Mouse (Mus musculus): ENCODE data around the gene Flywch2. TPM values are rescaled to one million over a fixed set of nuclear protein-coding genes. Genes with fewer than 3 reads are reported as not detected.

Gene Flywch2
- polyA plus RNA-seq, 1 experiment = not detected

DNA sequence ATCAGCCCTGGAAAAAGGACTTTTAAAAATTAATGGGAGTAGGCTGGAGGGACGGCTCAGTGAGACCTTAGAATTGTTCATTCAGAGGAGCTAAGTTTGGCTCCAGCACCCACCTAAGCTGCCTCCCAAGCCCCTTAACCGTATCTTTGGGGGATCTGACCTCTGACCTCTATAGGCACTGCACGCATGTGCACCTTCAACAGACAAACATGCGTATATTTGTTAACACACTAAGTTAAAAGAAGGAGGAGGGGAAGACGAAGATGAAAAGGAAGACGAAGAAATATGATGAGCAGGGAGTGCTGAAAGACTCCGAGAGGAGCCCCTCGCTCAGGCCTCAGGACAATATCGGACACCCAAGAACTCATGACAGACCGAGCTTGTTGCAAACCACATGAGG, 15.7 kb upstream of the Flywch2 start:
- H3K4me3 ChIP-seq (replicated peaks) = no peak overlapping the region
- TF ChIP-seq TAL1 (IDR thresholded peaks at IDR 0.05; ENCODE audit: low read length) (no peak), GATA1 (IDR thresholded peaks at IDR 0.05; ENCODE audit: low read length) (no peak)
- no peaks in the 10 kb centered on the region for H3K9me3 ChIP-seq (ENCODE audit: control insufficient read depth, low read length)
- H3K27me3 ChIP-seq (ENCODE audit: control insufficient read depth) = no peaks in the 10 kb centered on the region; the same call in 1 of the 2 replicates
- H3K4me1 ChIP-seq (ENCODE audit: control insufficient read depth) = peaks cover 28% of the 10 kb centered on the region
- peaks cover 12% of the 10 kb centered on the region for H3K36me3 ChIP-seq (ENCODE audit: control insufficient read depth)

DNA sequence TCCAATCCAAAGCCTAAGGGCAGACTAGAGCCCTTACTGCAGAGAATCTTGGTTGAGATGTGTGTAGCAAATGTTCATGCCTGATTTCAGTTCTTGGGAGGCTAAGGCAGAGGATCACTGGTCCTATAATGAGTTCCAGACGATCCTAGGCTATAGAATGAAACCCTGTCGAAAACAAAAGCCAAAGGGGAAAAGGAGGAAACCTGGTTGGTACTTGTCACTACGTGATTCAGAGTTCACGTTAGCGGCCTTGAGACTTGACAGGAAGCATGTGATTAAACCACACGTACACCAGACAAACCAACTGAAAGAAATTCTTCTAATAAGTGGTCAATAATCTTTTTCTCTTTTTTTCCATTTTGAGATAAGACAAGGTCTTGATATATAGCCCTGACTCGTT, 11.4 kb upstream of the Flywch2 start:
- no peaks in the 10 kb centered on the region for H3K36me3 ChIP-seq (ENCODE audit: control insufficient read depth)
- H3K4me3 ChIP-seq (replicated peaks) = no peak overlapping the region
- H3K27me3 ChIP-seq (ENCODE audit: control insufficient read depth) = no peaks in the 10 kb centered on the region; the same call in 1 of the 2 replicates
- peaks cover 5% of the 10 kb centered on the region for H3K4me1 ChIP-seq (ENCODE audit: control insufficient read depth)
- TF ChIP-seq TAL1 (IDR thresholded peaks at IDR 0.05; ENCODE audit: low read length) = no peak
- no peaks in the 10 kb centered on the region for H3K9me3 ChIP-seq (ENCODE audit: control insufficient read depth, low read length)

- Histone ChIP-seq H3K4me3 (replicated peaks) (no peak overlapping the region), H3K4me1 (ENCODE audit: control insufficient read depth) (peaks cover 6% of the 10 kb centered on the region), H3K9me3 (ENCODE audit: control insufficient read depth, low read length) (no peaks in the 10 kb centered on the region), H3K36me3 (ENCODE audit: control insufficient read depth) (no peaks in the 10 kb centered on the region), H3K27me3 (ENCODE audit: control insufficient read depth) (peaks cover 8% of the 10 kb centered on the region)
- no peak for TF ChIP-seq TAL1 (IDR thresholded peaks at IDR 0.05; ENCODE audit: low read length)
- TF ChIP-seq GATA1 (IDR thresholded peaks at IDR 0.05; ENCODE audit: low read length) = no peak
These were observed 9.4 kb upstream of the Flywch2 start for GRCm38 (mm10) chr17:23795323-23795722.

DNA sequence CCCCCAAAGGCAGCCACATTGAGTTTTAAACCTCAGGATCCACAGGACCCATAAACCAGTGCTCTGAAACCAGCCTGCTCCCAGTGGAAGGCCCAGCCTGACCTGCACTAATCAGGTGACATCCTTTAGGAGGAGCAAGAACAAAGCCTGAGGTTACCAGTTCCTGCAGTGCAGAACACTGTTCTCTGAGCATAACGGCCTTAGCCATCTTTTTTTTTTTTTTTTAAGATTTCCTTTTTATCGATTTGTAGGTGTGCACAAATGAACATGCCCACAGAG, 5.1 kb upstream of the Flywch2 start:
- H3K9me3 ChIP-seq (ENCODE audit: control insufficient read depth, low read length) = no peaks in the 10 kb centered on the region
- peaks cover 22% of the 10 kb centered on the region for H3K4me1 ChIP-seq (ENCODE audit: control insufficient read depth)
- no peak for TF ChIP-seq TAL1 (IDR thresholded peaks at IDR 0.05; ENCODE audit: low read length)
- TF ChIP-seq GATA1 (IDR thresholded peaks at IDR 0.05; ENCODE audit: low read length) = no peak
- no peaks in the 10 kb centered on the region for H3K36me3 ChIP-seq (ENCODE audit: control insufficient read depth)
- H3K27me3 ChIP-seq (ENCODE audit: control insufficient read depth) = peaks cover 20% of the 10 kb centered on the region
- no peak overlapping the region for H3K4me3 ChIP-seq (replicated peaks)

GRCm38 (mm10) chr17:23790269-23791078, 4.6 kb upstream of the Flywch2 start, which contains the start of gene Srrm2:
Gene Srrm2 (plus strand): TSS chr17:23790532.
- no peaks in the 10 kb centered on the region for H3K9me3 ChIP-seq (ENCODE audit: control insufficient read depth, low read length)
- H3K4me1 ChIP-seq (ENCODE audit: control insufficient read depth) = peaks cover 27% of the 10 kb centered on the region
- no peaks in the 10 kb centered on the region for H3K36me3 ChIP-seq (ENCODE audit: control insufficient read depth)
- peak within 1 kb of the TSS; percentile 59 for H3K4me3 ChIP-seq (replicated peaks)
- TF ChIP-seq GATA1 (IDR thresholded peaks at IDR 0.05; ENCODE audit: low read length) (no peak), TAL1 (IDR thresholded peaks at IDR 0.05; ENCODE audit: low read length) (no peak)
- H3K27me3 ChIP-seq (ENCODE audit: control insufficient read depth) = peaks cover 25% of the 10 kb centered on the region

- Histone ChIP-seq H3K4me3 (replicated peaks) (peak overlapping the region; percentile 59), H3K9me3 (ENCODE audit: control insufficient read depth, low read length) (no peaks in the 10 kb centered on the region), H3K27me3 (ENCODE audit: control insufficient read depth) (peaks cover 31% of the 10 kb centered on the region), H3K36me3 (ENCODE audit: control insufficient read depth) (no peaks in the 10 kb centered on the region), H3K4me1 (ENCODE audit: control insufficient read depth) (peaks cover 30% of the 10 kb centered on the region)
- no peak for TF ChIP-seq TAL1 (IDR thresholded peaks at IDR 0.05; ENCODE audit: low read length)
- TF ChIP-seq GATA1 (IDR thresholded peaks at IDR 0.05; ENCODE audit: low read length) = no peak
These were observed 3.9 kb upstream of the Flywch2 start for GRCm38 (mm10) chr17:23789749-23790268.

GRCm38 (mm10) chr17:23788973-23789372, 3.1 kb upstream of the Flywch2 start:
- H3K36me3 ChIP-seq (ENCODE audit: control insufficient read depth) = no peaks in the 10 kb centered on the region
- peaks cover 34% of the 10 kb centered on the region for H3K27me3 ChIP-seq (ENCODE audit: control insufficient read depth)
- no peak overlapping the region for H3K4me3 ChIP-seq (replicated peaks)
- TF ChIP-seq TAL1 (IDR thresholded peaks at IDR 0.05; ENCODE audit: low read length) (no peak), GATA1 (IDR thresholded peaks at IDR 0.05; ENCODE audit: low read length) (no peak)
- peaks cover 30% of the 10 kb centered on the region for H3K4me1 ChIP-seq (ENCODE audit: control insufficient read depth)
- H3K9me3 ChIP-seq (ENCODE audit: control insufficient read depth, low read length) = no peaks in the 10 kb centered on the region

GRCm38 (mm10) chr17:23786510-23786931, 640 bp upstream of the Flywch2 start:
- H3K27me3 ChIP-seq (ENCODE audit: control insufficient read depth) = peaks cover 34% of the 10 kb centered on the region
- peak overlapping the region; percentile 60 for H3K4me3 ChIP-seq (replicated peaks)
- no peaks in the 10 kb centered on the region for H3K36me3 ChIP-seq (ENCODE audit: control insufficient read depth)
- H3K4me1 ChIP-seq (ENCODE audit: control insufficient read depth) = peaks cover 30% of the 10 kb centered on the region
- no peaks in the 10 kb centered on the region for H3K9me3 ChIP-seq (ENCODE audit: control insufficient read depth, low read length)
- TF ChIP-seq TAL1 (IDR thresholded peaks at IDR 0.05; ENCODE audit: low read length) = no peak
- TF ChIP-seq GATA1 (IDR thresholded peaks at IDR 0.05; ENCODE audit: low read length) = no peak

DNA sequence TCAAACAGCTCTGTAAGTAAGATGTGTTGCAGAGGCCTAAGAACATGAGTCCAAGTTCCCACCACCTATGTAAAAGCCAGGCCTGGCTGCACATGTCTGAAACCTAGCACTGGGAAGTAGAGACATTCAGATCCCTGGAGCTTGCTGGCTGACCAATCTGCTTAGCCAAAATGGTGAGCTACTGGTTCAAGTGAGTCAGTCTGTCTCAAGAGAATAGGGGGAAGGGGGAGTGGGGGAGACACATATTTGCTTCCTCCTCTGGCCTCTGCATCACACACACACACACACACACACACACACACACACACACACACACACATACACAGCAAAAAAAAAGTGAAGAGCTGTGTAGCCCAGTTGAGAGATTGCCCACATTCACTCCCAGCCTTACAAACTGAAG, 2.5 kb downstream of the Flywch2 start:
- H3K4me1 ChIP-seq (ENCODE audit: control insufficient read depth) = peaks cover 16% of the 10 kb centered on the region
- peaks cover 17% of the 10 kb centered on the region for H3K27me3 ChIP-seq (ENCODE audit: control insufficient read depth)
- no peaks in the 10 kb centered on the region for H3K36me3 ChIP-seq (ENCODE audit: control insufficient read depth)
- TF ChIP-seq TAL1 (IDR thresholded peaks at IDR 0.05; ENCODE audit: low read length) (no peak), GATA1 (IDR thresholded peaks at IDR 0.05; ENCODE audit: low read length) (no peak)
- no peaks in the 10 kb centered on the region for H3K9me3 ChIP-seq (ENCODE audit: control insufficient read depth, low read length)
- H3K4me3 ChIP-seq (replicated peaks) = no peak overlapping the region
